Mouse (Mus musculus): ENCODE measurements around the gene Srsf9.

- TF ChIP-seq ZMIZ1 (IDR thresholded peaks at IDR 0.05; ENCODE audit: low read depth, low read length) (no peak), EP300 (IDR thresholded peaks at IDR 0.05; ENCODE audit: low read depth in 1 of 2, low read length in 2 of 2) (no peak), POLR2A (IDR thresholded peaks at IDR 0.05; ENCODE audit: control insufficient read depth in 1 of 2, insufficient read depth in 1 of 2, low read depth in 1 of 2, low read length in 2 of 2, poor library complexity in 1 of 2) (no peak), RAD21 (IDR thresholded peaks at IDR 0.05; ENCODE audit: low read depth, low read length) (no peak), CTCF (IDR thresholded peaks at IDR 0.05 in 2 of 3, conservative IDR thresholded peaks at IDR 0.05 in 1 of 3; ENCODE audit: control insufficient read depth in 1 of 3, insufficient read depth in 1 of 3, low read depth in 2 of 3, low read length in 3 of 3, poor library complexity in 1 of 3, severe bottlenecking in 1 of 3) (no peak), ELF1 (IDR thresholded peaks at IDR 0.05; ENCODE audit: low read depth, low read length) (no peak), TCF12 (IDR thresholded peaks at IDR 0.05; ENCODE audit: low read depth, low read length) (no peak), BHLHE40 (IDR thresholded peaks at IDR 0.05; ENCODE audit: borderline replicate concordance, low read depth, low read length) (no peak), CHD2 (IDR thresholded peaks at IDR 0.05; ENCODE audit: low read length) (no peak), MXI1 (IDR thresholded peaks at IDR 0.05; ENCODE audit: low read depth, low read length) (no peak)
These were observed 37.8 kb downstream of the Srsf9 start for GRCm38 (mm10) chr5:115364782-115365181.
